Mouse (Mus musculus) erythroblast, embryonic 14.5 days (primary cell): ENCODE results near the gene Gm10803.

Experiments used
- GATA1 ChIP-seq: IDR thresholded peaks from 2 replicates; pipeline ENCODE4 v1.6.1; 2012; ENCODE audit warnings: low read length, inconsistent platforms, mixed read lengths
- TAL1 ChIP-seq: IDR thresholded peaks from 3 replicates; pipeline ENCODE4 v1.6.1; 2012; ENCODE audit warnings: low read length, inconsistent platforms, mixed read lengths

- no peak for TF ChIP-seq GATA1
- no peak for TF ChIP-seq TAL1
These were observed 52.7 kb downstream of the Gm10803 start for GRCm38 (mm10) chr2:93613020-93613419.
